Mouse (Mus musculus) forebrain, embryonic 16.5 days (tissue): ENCODE measurements around the gene Rbm4b. TPM values are rescaled to one million over a fixed set of nuclear protein-coding genes. Genes with fewer than 3 reads are reported as not detected.
A peak's percentile ranks its signal among the peaks of the same experiment; 100 is the strongest.

Experiments
- ATAC-seq: fragments of 200-750 bp; cut with Nextera tagmentation; 2 replicates; pipeline ENCODE4 v1.8.0; 2017; ENCODE audit warnings: mild to moderate bottlenecking, moderate library complexity
- H3K27ac ChIP-seq: fragments of 300-500 bp; sonication (generic); 2 replicates; pipeline ENCODE4 v1.5.1; 2014; ENCODE audit warnings: low read length, control low read depth
- H3K27me3 ChIP-seq: fragments of 300-500 bp; sonication (generic); replicated peaks from 2 replicates; pipeline ENCODE4 v1.6.1; 2014; ENCODE audit warnings: low read length; ENCODE audit not compliant: control insufficient read depth, insufficient read depth
- H3K36me3 ChIP-seq: fragments of 300-500 bp; sonication (generic); 2 replicates; pipeline ENCODE4 v1.6.1; 2014; ENCODE audit not compliant: control insufficient read depth, insufficient read depth
- H3K4me1 ChIP-seq: fragments of 300-500 bp; sonication (generic); replicated peaks from 2 replicates; pipeline ENCODE4 v1.6.1; 2014; ENCODE audit warnings: low read length; ENCODE audit not compliant: control insufficient read depth, insufficient read depth
- H3K4me2 ChIP-seq: fragments of 300-500 bp; sonication (generic); 2 replicates; pipeline ENCODE4 v1.6.1; 2014; ENCODE audit warnings: mild to moderate bottlenecking, low read length, control low read depth
- H3K4me3 ChIP-seq: fragments of 300-500 bp; sonication (generic); replicated peaks from 2 replicates; pipeline ENCODE4 v1.5.1; 2014; ENCODE audit warnings: mild to moderate bottlenecking, low read length, control low read depth
- H3K9ac ChIP-seq: fragments of 300-500 bp; sonication (generic); replicated peaks from 2 replicates; pipeline ENCODE4 v1.6.1; 2014; ENCODE audit warnings: low read depth, low read length, control low read depth
- H3K9me3 ChIP-seq: fragments of 300-500 bp; sonication (generic); 2 replicates; pipeline ENCODE4 v1.6.1; 2016; ENCODE audit warnings: low read length; ENCODE audit not compliant: control insufficient read depth
- WGBS: fragments of 180-500 bp; shearing (Covaris S2); extraction: QIAGEN DNeasy Blood & Tissue Kit; methylation state at CpG from one replicate; pipeline ENCODE4 v1.1.7; 2014; 5-methylcytosine and 5-hydroxymethylcytosine counted together
- polyA plus RNA-seq: library from polyadenylated mRNA; unstranded; fragments of >200 nt; fragmentation: Nextera tagmentation; extraction: Ambion mirVana; gene quantifications from 2 replicates; pipeline ENCODE4 v1.2.1, GENCODE M21; 2015

Rbm4b gene
- polyA plus RNA-seq, 1 experiment from 2014 or later: 189 TPM

- H3K4me2 ChIP-seq: peak overlapping the region; percentile 86
- no peaks in the 10 kb centered on the region for H3K27me3 ChIP-seq
- H3K36me3 ChIP-seq: peaks cover 13% of the 10 kb centered on the region
- H3K4me1 ChIP-seq: peaks cover 47% of the 10 kb centered on the region
- peak overlapping the region; percentile 80 for H3K4me3 ChIP-seq
- peak overlapping the region; percentile 88 for H3K27ac ChIP-seq
- peak overlapping the region; percentile 75 for H3K9ac ChIP-seq
- ATAC-seq: peak; percentile 30; the same call in 1 of the 2 replicates
- no peaks in the 10 kb centered on the region for H3K9me3 ChIP-seq
- WGBS: under 1% methylated on average over 16 of the region's 16 CpGs
These were observed 37.1 kb downstream of the Rbm4b start for GRCm38 (mm10) chr19:4793281-4793830.

- peak within 1 kb of the TSS; percentile 88 for H3K4me2 ChIP-seq
- H3K9ac ChIP-seq: peak within 1 kb of the TSS; percentile 75
- whole genome bisulfite sequencing: under 1% methylated on average over 31 of the region's 31 CpGs
These were observed 37.6 kb downstream of the Rbm4b start, which contains the start of gene Rbm4 for GRCm38 (mm10) chr19:4793831-4794422. Gene Rbm4, minus strand, starts transcription at chr19:4793901.

GRCm38 (mm10) chr19:4795929-4796328 lies 39.6 kb downstream of the Rbm4b start:
- Histone ChIP-seq H3K9me3 (no peaks in the 10 kb centered on the region), H3K4me3 (no peak overlapping the region), H3K4me2 (no peak overlapping the region), H3K4me1 (peaks cover 26% of the 10 kb centered on the region), H3K27ac (no peak overlapping the region), H3K9ac (no peak overlapping the region), H3K36me3 (peaks cover 23% of the 10 kb centered on the region), H3K27me3 (no peaks in the 10 kb centered on the region)
- no peak for ATAC-seq
- 80% methylated on average over 1 of the region's 1 CpGs for WGBS

More at GRCm38 (mm10) chr19:4793831-4794422, 37.6 kb downstream of the Rbm4b start, which contains the start of gene Rbm4:
- Histone ChIP-seq H3K27me3 (no peaks in the 10 kb centered on the region), H3K4me1 (peaks cover 44% of the 10 kb centered on the region), H3K4me3 (peak within 1 kb of the TSS; percentile 80), H3K27ac (peak within 1 kb of the TSS; percentile 88), H3K9me3 (no peaks in the 10 kb centered on the region), H3K36me3 (peaks cover 14% of the 10 kb centered on the region)
- peak; percentile 99 for ATAC-seq

DNA sequence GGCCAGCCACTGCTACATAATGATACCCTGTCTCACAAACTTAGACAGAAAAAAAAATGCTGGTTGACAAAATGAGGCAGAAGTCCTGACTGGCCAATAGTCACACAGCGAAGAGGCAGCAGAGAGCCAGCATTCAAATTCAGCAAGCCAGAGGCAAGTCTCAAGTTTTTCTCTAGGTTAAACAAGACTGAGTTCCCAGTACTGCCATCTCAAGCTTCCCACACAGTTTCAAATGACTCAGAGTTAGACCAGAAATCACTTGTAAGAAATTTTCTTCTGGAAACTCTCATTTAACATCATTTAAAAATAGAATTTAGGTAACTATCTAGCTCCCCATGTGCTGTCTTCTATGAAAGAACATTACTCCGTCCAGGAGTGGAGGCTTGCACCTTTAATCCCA lies 41.5 kb downstream of the Rbm4b start:
- no peaks in the 10 kb centered on the region for H3K9me3 ChIP-seq
- H3K27me3 ChIP-seq: no peaks in the 10 kb centered on the region
- peaks cover 22% of the 10 kb centered on the region for H3K36me3 ChIP-seq
- no peak overlapping the region for H3K9ac ChIP-seq
- H3K27ac ChIP-seq: no peak overlapping the region
- 98% methylated on average over 2 of the region's 2 CpGs for WGBS
- H3K4me3 ChIP-seq: no peak overlapping the region
- peaks cover 9% of the 10 kb centered on the region for H3K4me1 ChIP-seq
- no peak overlapping the region for H3K4me2 ChIP-seq
- ATAC-seq: no peak

DNA sequence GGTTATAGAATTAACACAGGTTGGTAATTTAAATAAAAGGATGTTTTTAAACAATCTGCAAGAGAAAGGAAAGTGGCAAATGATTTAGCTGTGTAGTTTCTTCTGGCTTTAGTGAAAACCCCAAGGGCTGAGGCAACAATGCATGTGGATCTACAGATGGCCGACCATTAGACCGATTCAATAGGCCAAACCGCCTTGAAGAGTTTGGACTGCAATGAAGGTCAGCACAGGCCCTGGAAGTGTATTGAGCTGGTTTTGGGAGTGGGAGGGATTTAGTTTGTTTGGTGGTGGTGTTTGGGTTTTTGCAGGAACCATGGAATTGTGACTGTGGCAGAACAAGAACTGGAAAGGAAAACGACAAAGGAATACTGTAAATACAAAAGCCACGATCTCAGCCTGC lies 42.8 kb downstream of the Rbm4b start:
- H3K9ac ChIP-seq: no peak overlapping the region
- no peak for ATAC-seq
- H3K4me3 ChIP-seq: no peak overlapping the region
- no peaks in the 10 kb centered on the region for H3K9me3 ChIP-seq
- peaks cover 7% of the 10 kb centered on the region for H3K4me1 ChIP-seq
- H3K4me2 ChIP-seq: no peak overlapping the region
- WGBS: 88% methylated on average over 5 of the region's 5 CpGs
- no peak overlapping the region for H3K27ac ChIP-seq
- peaks cover 27% of the 10 kb centered on the region for H3K36me3 ChIP-seq
- H3K27me3 ChIP-seq: no peaks in the 10 kb centered on the region

GRCm38 (mm10) chr19:4802691-4803091 lies 46.4 kb downstream of the Rbm4b start:
- no peaks in the 10 kb centered on the region for H3K9me3 ChIP-seq
- peaks cover 25% of the 10 kb centered on the region for H3K36me3 ChIP-seq
- no peak overlapping the region for H3K4me2 ChIP-seq
- H3K4me1 ChIP-seq: peaks cover 2% of the 10 kb centered on the region; the same call in 1 of the 2 replicates
- WGBS: 95% methylated on average over 7 of the region's 7 CpGs
- no peak overlapping the region for H3K4me3 ChIP-seq
- H3K27me3 ChIP-seq: no peaks in the 10 kb centered on the region
- no peak overlapping the region for H3K9ac ChIP-seq
- no peak for ATAC-seq
- H3K27ac ChIP-seq: no peak overlapping the region

DNA sequence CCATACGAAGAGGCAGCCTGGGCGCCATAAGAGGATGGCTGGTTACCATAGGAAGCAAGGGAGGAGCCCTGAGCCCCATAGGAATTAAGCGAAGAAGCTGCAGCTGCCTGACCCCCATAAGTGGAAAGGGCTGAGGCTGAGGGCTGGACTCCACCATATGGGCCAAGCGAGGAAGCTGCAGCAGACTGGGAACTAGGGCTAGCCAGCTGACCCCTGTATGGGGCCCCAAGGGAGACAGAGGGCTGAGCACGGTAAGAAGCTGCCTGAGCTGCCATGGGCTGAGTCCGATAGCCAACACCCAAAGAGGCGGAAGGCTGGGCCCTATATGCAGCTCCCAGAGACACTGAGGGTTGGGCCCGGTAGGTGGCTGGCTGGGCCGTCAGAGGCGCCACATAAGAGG lies 47.0 kb downstream of the Rbm4b start:
- H3K27me3 ChIP-seq: no peaks in the 10 kb centered on the region
- no peak overlapping the region for H3K4me2 ChIP-seq
- ATAC-seq: no peak
- no peak overlapping the region for H3K27ac ChIP-seq
- H3K36me3 ChIP-seq: peaks cover 24% of the 10 kb centered on the region
- H3K4me1 ChIP-seq: peaks cover 8% of the 10 kb centered on the region; the same call in 1 of the 2 replicates
- H3K4me3 ChIP-seq: no peak overlapping the region
- H3K9me3 ChIP-seq: no peaks in the 10 kb centered on the region
- H3K9ac ChIP-seq: no peak overlapping the region
- WGBS: 83% methylated on average over 10 of the region's 10 CpGs

DNA sequence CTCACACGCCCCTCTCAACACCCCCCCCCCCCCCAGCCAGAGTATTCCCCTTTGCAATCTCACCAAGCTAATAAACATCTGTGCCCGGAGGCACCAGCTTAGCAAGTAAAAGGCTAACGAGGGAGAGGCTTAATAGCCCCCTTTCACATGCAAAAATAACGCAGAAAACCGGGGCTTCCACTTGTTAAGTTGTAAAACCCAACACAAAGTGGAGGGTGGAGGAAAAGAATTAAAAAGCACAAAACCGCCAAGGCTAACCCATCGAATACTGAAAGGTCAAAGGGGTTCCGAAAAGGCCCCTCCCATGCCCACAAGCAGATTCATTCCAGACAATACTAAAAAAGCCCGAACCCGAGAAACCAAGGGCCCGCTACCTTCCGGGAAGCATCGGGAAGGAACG lies 54.0 kb downstream of the Rbm4b start:
- Histone ChIP-seq H3K36me3 (no peaks in the 10 kb centered on the region), H3K9me3 (no peaks in the 10 kb centered on the region), H3K4me3 (peak overlapping the region; percentile 66), H3K9ac (peak overlapping the region; percentile 59), H3K27me3 (no peaks in the 10 kb centered on the region), H3K27ac (peak overlapping the region; percentile 88; the same call in 1 of the 2 replicates), H3K4me2 (peak overlapping the region; percentile 97), H3K4me1 (peaks cover 26% of the 10 kb centered on the region)
- WGBS: 0% methylated on average over 14 of the region's 14 CpGs
- no peak for ATAC-seq

GRCm38 (mm10) chr19:4810746-4811062 lies 54.4 kb downstream of the Rbm4b start:
- Histone ChIP-seq H3K27me3 (no peaks in the 10 kb centered on the region), H3K4me3 (peak overlapping the region; percentile 66), H3K9ac (peak overlapping the region; percentile 59), H3K4me2 (peak overlapping the region; percentile 97), H3K4me1 (peaks cover 26% of the 10 kb centered on the region), H3K9me3 (no peaks in the 10 kb centered on the region), H3K27ac (peak overlapping the region; percentile 88), H3K36me3 (no peaks in the 10 kb centered on the region)
- ATAC-seq: no peak
- WGBS: under 1% methylated on average over 17 of the region's 17 CpGs
